Mouse (Mus musculus): ENCODE data around the gene Glb1. TPM values are rescaled to one million over a fixed set of nuclear protein-coding genes. Genes with fewer than 3 reads are reported as not detected.
"Not testable (repeated sequence)": the region's sequence is repeated elsewhere in the genome, so short reads cannot be mapped to it uniquely, and the experiment has no call there.

The Glb1 gene
- 7.4 and 7.9 TPM in 2 replicates for total RNA-seq (2017)

DNA sequence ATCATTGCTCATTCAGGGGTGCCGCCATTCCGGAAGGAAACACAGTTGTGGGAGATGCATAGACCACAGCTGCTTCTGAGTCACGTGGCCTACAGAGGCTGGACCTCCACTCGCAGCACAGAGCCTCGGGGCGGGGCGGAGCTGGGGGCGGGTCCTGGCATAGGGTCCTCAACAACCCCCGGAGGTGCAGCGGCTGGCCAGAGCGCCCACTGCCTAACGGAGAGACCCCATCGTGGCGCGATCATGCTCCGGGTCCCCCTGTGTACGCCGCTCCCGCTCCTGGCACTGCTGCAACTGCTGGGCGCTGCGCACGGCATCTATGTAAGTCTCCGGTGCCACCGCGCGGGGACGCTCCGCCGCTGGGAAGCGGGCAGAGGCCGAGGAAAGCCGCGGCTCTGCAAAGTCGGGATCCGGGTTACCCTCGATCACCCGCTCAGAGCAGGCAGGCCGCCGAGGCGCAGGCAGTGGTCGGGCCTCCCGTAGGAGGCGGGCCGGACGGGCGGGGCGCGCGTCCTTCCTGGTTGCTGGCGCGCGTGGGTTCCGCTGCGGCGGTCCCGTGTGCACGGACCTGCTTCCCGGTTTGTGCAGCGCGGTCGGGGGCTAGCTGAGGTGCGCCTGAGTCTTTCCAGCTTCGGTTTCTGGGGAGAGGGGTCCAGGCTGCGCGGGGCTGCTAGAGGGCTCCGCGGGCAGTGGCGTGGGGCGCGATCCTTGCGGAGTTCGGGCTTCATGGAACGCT, at the start of gene Glb1, which contains the start of gene Tmppe:
Glb1 (plus strand) TSS at position 128 of the 736 bp plus-strand sequence.
Tmppe (plus strand) TSS at position 157 of the 736 bp plus-strand sequence.
- peak; percentile 87 for ATAC-seq (ENCODE audit: extremely low read depth, insufficient number of reproducible peaks, low FRiP score, poor library complexity, severe bottlenecking)

DNA sequence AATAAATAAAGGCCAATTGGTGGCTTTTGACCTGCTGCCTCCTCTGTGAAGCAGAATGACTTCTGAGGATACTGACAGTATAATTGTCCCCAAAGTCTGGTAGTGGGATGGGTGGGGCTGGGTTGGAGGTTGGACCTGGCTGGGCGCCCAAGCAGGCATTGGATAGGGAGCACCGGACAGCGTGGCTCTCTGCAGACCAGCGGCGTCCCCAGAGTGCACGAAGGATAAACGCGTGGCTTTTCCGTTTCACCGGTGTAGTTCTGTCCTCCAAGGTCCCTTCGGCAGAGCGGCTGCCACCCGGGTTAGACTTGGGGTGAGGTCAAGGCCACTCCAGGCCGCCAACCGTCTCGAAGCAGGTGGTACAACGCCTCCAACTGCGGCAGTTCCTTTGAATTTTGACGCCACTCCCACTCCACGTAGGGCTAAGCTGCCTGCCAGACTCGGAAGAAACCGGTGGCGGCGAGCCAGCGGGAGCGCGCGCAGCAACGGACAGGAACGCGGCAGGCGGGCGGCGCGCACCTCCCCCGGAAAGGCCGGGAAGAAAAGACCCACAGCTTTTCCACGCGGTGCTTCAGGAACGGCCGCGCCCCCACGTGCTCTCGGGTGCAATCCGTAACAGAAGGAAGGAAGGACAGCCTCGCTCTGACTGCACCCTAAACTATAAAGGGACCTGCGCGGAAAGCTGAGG, 32.9 kb upstream of the Glb1 start:
- ATAC-seq (ENCODE audit: extremely low read depth, insufficient number of reproducible peaks, low FRiP score, poor library complexity, severe bottlenecking) = no peak

DNA sequence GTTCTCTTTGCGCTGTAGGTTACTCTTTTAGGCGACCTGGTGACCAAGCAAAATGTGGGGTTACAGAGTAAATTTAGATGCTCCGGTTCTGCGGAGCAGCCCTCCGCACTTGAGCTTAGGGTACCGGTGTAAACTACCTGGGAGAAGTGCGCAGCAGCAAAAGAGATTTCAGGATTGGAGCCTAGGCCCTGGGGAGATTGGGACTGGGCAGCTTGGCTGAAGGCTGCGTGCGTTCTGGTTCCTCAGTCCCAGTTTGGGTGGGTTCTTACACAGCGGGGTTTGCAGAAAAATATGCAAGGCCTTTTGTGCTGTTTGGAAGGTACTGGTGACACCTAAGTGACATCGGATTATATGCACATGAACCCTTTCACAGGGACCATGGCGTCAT, 32.4 kb upstream of the Glb1 start:
- ATAC-seq (ENCODE audit: extremely low read depth, insufficient number of reproducible peaks, low FRiP score, poor library complexity, severe bottlenecking) = no peak

DNA sequence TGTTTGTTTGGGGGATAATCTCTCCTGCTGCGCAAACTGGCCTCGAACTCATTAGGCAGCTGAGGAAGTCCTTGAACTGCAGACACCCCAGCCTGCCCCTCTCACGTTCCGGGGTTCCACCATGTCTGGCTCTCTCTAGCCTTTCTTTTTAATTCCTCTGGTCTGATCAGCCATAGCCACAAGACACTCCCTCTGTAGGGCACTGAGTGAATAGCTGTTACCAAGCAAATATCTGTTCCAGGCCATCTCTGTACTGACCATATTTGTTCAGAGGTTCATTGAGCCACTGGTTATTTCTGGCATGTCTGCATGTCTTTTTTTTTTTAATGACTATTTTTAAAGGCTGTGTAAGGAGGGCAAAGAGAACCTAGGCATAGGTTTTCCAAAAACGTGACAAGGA, 31.5 kb upstream of the Glb1 start:
- ATAC-seq (ENCODE audit: extremely low read depth, insufficient number of reproducible peaks, low FRiP score, poor library complexity, severe bottlenecking) = not testable (repeated sequence)

DNA sequence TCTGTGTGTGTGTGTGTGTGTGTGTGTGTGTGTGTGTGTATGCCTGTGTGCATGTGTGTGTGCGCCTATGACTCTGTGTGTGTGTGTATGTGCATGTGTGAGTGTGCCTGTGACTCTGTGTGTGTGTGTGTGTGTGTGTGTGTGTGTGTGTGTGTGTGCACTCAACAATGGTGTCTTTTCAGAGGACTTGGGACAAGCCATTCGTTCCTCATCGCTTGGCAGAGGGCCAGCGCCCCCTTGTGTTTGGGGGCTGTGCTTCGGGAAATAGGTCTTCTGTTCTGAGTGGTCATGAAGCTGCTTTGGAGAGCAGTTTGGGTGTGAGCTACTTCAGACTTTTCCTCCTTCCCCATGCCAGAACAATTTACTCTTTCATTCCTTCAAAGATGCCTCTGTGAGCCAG, 29.2 kb upstream of the Glb1 start:
- not testable (repeated sequence) for ATAC-seq (ENCODE audit: extremely low read depth, insufficient number of reproducible peaks, low FRiP score, poor library complexity, severe bottlenecking)

DNA sequence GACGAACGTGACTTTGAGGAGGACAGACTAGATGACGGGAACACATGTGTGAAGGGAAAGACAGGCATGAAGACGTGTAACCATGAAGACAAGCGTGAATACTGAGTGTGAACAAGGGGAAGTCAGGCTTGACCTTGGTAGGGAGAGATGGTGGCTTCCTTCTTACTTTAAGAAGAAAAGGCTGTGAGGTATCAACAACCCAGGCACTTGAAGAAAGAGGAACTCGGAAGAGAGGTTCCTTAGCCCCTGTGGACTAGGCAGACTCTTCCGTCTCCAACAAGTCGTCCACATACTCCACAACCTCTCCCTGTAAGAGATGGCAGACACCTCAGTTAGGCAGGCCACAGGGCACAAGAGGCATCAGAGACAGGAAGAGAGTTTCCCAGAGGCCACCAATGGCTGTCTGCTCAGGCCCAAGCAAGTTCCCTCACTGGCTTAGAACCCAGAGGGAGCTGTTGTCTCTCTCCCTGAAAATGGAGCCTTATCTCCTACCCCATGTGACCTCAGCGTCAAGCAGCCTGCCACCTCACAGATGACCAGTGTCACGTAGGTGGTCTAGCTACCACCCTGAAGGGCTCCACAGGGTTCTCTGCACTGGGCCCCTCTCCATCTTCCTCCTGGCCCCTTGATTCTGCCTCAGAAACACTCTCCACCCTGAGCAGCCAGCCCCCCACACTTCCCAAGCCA, 25.5 kb upstream of the Glb1 start:
- ATAC-seq (ENCODE audit: extremely low read depth, insufficient number of reproducible peaks, low FRiP score, poor library complexity, severe bottlenecking) = no peak

DNA sequence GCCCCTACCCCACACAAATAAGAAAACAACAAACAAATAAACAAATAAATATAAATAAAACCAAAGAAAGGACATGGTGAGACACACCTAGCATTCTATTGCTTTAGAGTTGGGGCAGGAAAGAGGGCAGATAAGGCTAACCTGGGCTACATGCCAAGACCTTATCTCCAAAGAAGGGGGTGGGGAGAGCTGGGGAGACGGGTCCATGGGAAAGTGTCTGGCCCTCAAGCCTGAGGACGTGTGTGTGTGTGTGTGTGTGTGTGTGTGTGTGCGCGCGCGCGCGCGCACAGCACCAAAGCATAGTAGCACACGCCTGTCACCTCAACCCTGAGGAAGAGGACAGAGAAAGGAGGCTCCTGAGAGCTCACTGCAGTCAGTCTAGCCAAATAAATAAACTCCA, 23.7 kb upstream of the Glb1 start:
- ATAC-seq (ENCODE audit: extremely low read depth, insufficient number of reproducible peaks, low FRiP score, poor library complexity, severe bottlenecking) = no peak

DNA sequence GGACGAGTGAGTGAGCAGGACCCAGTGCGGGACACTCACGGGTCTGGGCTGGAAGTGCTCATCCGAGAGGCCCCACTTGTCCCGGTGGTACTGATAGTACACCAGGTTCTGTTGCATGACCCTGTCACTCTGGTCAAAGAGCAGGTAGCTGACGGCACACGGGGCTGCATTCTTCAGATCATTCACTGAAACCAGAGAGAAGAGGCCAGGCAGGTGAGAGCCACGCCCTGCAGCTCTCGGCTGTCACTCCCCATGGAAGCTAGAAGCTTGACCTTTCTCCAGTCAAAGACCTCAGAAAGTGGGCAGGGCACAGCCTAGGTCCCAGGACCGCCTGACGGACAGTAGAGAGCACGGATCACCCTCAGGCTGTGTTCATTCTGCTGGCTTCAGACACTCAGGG, 21.0 kb upstream of the Glb1 start:
- ATAC-seq (ENCODE audit: extremely low read depth, insufficient number of reproducible peaks, low FRiP score, poor library complexity, severe bottlenecking) = no peak

DNA sequence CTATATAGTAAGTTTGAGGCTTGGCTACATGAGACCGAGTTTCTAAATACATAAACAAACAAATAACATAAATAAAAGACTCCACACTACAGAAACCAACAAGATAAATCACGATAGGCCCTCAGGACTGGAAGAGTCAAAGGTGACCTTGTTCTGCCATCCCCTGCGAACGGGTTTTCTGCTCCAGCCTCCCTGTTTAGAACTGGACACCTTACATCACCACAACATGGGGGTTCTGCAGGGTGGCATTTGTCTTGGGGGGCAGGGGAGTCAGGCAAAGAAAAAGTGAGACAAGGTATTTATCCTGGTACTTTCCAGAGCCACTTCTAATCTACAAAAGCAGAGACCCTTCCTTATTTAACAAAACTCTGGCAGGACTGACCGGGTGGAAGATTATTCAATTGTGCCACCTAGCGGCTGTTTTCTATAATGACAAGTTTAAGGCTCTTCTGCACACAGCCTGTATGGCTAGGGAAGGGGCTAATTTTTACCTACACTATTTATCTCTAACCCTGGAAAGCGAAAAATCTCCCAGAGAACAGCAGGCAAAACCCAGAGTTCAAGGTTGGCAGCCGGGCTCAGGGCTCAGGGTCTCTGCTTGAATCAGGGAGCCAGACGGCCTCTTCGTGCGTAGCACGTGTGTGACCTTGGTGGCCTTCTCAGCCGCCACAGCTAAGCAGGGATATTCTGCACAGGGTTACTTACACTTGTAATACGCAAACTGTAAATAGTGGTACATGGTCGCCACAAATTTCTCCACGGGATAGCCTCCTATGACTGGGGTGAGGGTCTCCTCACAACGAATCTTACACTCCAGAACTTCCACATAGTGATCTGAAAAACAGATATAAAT, 19.8 kb upstream of the Glb1 start:
- 0 out of 2 replicates have a peak, but pooled peaks have one; percentile 53 for ATAC-seq (ENCODE audit: extremely low read depth, insufficient number of reproducible peaks, low FRiP score, poor library complexity, severe bottlenecking)

DNA sequence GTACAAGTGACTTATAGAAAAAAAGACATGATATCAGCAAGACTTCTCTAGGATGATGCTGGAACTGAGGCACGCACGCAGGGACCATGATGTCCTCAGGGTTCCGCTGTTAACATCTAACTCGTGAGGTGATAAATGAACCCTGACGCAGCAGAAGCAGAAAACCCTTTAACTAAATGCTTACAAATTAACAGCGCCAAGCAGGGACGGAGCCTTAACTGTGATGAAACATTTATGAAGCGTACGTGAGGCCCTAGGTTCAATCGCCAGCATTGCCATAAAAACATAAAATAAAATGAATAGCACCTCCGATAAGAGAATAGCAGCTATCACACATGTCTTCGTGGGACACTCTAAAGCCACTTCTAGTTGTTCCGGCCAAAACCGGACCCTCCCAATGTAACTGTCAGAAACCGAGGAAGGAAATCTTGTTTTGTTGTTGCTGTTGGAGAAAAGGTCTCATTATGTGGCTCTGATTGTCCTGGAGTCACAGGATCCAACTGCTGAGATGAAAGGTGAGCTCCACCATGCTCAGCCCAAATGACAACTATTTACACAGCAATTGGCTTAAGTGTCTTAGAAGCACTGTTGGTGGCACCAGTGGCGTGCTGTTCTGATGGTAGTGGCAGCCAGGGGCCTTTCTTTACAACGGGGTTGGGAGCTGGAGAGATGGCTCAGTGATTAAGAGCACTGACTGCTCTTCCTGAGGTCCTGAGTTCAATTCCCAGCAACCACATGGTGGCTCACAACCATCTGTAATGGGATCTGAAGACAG, 17.8 kb upstream of the Glb1 start:
- no peak for ATAC-seq (ENCODE audit: extremely low read depth, insufficient number of reproducible peaks, low FRiP score, poor library complexity, severe bottlenecking)

DNA sequence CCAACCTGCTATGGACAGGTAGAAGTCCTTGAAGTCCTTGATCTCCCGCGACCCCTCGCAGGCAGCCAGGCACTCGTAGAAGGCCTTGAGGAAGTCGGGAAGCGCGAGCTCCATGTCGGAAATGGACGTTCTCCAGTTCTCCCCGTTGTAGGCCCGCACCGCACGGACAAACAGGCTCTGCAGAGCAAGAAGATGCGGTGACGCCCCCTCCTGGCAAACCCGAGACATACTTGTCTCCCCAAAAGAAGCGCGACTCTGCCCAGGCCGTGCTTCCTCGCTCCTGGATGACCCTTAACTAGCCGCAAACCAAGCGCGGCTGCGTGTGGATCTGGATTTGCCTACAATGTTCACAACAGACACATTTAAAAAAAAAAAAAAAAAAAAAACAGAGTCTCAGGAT, 16.2 kb upstream of the Glb1 start:
- ATAC-seq (ENCODE audit: extremely low read depth, insufficient number of reproducible peaks, low FRiP score, poor library complexity, severe bottlenecking) = no peak

DNA sequence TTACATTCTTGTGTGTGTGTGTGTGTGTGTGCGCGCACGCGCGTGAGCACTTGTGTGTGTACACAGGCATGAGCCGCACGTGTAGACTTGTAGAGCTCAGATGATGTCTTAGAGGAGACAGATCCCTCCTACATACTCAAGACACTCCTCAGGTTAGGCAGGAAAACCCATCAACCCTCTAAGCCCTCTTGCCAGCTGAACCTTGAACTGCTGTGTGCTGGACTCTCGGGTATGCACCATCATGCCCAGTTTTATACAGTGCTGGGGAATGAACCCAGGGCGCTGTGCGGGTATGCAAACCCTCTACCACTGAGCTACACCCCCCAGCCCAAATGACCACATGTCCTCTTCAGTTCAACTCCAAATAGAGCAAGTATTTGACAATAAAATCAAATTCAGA, 15.7 kb upstream of the Glb1 start:
- ATAC-seq (ENCODE audit: extremely low read depth, insufficient number of reproducible peaks, low FRiP score, poor library complexity, severe bottlenecking) = no peak

DNA sequence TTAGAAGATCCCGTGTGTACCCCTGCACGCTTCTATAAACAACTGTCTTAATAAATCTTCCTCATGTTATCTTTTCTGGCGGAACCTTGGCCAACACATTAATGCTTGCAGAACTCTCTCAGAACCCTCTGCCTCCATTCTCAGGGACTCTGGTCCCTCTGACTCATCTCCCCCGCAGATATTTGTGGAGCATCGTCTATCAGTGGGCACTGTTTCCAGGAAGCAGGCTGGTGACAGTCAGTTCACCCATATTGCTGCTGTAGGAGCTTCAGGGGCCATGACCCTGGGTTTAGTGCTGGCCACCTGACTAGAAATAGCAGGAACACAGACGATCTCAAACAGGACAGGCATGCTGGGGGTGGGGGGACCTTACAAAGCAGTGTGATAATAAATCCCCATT, 13.8 kb upstream of the Glb1 start:
- ATAC-seq (ENCODE audit: extremely low read depth, insufficient number of reproducible peaks, low FRiP score, poor library complexity, severe bottlenecking) = no peak

DNA sequence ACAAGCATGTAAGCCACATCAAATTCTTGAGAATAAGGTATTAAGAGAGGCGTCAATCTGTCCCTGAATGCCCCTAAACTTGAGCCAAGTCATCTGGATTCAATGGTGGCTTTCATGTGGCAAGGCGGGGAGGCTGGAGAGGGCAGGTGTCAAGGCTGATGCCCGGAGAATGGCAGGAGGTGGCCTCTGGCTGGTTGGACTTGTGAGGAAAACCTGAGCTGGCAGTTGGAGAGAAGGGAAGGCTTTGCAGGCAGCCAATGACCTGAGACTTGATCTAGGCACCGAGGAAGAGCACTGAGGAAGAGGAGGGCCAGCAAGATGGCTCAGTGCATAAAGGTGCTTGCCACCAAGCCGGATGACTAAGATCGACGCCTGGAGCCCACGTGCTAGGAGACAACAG, 12.6 kb upstream of the Glb1 start:
- no peak for ATAC-seq (ENCODE audit: extremely low read depth, insufficient number of reproducible peaks, low FRiP score, poor library complexity, severe bottlenecking)

DNA sequence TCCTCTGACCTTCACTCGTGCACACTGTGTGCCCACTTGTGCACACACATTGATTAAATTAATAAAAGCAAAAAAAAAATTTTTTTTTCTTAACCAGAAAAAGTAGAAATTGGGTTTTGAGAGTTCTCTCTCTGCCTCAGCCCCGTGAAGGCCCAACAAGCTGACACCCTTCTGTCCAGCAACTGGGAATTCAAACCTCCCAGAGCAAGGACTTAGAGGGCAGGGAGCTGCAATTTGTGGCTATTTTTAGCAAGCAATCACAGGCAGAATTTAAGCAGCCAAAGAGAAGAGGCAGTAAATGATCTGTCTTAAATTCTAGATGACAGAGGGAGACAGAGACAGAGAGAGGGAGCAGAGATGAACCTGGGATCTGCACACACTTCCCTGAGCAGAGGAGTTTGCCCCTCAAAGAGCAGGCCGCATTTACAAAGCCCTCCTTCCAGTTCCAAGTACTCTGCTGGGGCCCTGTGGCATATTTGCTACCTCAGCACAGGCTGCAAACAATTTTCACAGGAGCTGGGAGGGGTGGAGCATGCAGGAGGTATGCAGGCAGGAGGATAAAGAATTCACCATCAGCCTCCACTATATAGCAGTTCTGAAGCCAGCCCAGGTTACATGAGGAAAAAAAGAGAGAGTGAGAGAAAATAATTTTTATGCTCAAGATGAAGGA, 12.0 kb upstream of the Glb1 start:
- no peak for ATAC-seq (ENCODE audit: extremely low read depth, insufficient number of reproducible peaks, low FRiP score, poor library complexity, severe bottlenecking)

DNA sequence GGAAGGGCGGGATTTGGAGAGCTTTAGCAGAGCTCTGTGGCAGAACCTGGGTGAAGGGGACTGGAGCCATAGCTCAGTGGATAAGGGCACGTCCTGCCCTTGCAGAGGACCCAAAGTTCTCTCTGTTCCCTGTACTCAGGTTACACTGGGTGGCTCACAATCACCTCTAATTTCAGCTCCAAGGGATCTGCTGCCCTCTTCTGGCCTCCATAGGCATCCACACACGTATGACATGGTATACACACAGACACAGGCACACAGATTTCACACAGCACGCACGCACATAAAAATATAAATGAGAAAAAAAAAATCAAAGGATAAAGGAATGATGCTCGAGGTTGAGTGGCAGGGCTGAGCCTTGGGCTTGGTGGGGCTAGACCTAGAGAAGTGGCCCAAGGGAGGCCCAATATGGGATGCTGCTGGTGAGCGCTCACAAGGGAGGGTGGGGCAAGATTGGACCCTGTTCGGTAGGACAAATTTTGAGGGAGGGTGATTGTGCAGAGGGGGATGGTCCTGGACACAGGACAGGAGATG, 11.4 kb upstream of the Glb1 start:
- ATAC-seq (ENCODE audit: extremely low read depth, insufficient number of reproducible peaks, low FRiP score, poor library complexity, severe bottlenecking) = peak; percentile 31; the same call in 1 of the 2 replicates

DNA sequence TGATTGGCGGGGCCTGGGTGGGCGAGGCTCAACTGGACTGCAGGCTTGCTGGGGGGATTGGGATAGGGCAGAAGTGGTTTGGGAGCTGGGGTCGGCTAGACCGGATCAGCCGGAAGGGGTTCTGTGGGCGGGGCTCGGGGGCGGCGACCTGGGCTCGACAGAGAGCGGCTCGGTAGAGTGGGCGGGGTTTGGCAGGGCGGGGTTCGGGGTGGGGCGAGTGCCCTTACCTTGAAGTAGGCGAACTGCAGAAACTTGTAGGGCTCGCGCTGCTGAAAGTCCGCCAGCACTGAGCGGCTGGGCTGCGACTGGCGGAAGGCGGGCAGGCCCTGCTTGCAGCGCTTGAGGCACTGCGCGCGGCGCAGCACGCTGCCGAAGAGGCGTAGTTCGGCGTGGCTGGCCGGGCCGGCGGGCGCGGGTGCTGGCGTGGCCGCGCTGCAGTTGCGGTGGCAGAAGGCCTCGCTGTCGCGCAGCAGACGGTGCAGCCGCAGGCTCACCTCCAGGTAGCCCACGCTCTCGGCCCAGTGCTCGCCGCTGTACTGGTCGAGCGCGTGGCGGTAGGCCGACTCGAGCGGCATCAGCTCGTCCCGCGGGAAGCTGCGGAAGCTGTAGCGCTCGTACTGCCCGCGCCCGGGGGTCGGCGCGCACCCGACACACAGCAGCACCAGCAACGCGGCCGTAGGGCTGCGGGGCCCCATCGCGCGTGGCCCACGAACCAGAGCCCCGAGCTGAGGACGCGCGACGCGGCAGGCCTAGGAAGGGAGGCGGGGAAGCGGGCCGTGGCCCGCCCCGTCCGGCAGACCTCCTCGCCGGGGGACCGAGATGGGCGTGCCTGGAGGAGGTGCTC, 10.7 kb upstream of the Glb1 start, which contains the start of gene Crtap:
Crtap (minus strand) TSS at position 771 of the 844 bp plus-strand sequence.
- ATAC-seq (ENCODE audit: extremely low read depth, insufficient number of reproducible peaks, low FRiP score, poor library complexity, severe bottlenecking) = peak; percentile 39; the same call in 1 of the 2 replicates
